Mouse (Mus musculus) liver (tissue): Measurements from ENCODE around the gene 2510009E07Rik.

Experiments
- DNase-seq: peaks from one replicate; pipeline ENCODE4 v3.0.0-alpha.2; 2020; ENCODE audit warnings: mixed read lengths

Gene 2510009E07Rik

DNA sequence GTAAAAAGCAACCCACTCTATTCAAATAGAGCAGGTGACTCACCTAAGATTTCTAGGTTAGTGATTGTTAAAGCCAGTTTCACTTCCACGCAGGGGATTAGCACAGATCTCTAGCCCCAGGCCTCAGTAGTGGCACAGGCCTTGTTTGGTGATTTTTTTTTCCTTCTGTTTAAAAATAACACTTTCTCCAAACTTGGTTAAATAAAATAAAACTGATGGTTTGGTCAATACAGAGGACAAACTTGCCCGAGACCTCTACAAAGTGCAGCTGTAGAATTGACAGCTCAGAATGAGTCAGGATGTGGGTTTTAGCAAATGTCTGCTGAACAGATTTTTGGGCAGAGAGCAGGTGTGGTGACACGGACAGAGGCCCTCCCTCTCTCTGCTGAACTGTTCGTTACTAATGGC lies 62.6 kb downstream of the 2510009E07Rik start:
- DNase-seq = no peak

DNA sequence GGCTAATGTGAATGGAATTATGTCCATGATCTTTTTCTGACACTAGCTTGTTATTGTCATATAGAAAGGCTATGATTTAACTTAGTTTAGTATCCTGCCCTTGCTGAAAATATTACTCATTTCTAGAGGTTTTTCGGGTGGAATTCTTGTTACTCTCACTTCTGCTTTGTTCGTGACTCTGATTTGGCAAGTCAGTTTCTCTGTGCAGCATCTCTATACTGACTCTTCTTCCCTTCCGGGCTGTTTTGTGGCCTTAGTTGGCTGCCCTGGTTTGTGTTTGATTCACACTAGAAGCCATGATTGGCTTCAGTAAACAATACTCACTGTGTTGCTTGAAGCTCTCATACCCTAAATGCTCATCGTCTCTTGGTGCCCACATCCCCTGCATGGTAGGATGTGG lies 63.9 kb downstream of the 2510009E07Rik start:
- DNase-seq = no peak

GRCm38 (mm10) chr16:21628061-21628591 lies 66.3 kb downstream of the 2510009E07Rik start:
- no peak for DNase-seq

DNA sequence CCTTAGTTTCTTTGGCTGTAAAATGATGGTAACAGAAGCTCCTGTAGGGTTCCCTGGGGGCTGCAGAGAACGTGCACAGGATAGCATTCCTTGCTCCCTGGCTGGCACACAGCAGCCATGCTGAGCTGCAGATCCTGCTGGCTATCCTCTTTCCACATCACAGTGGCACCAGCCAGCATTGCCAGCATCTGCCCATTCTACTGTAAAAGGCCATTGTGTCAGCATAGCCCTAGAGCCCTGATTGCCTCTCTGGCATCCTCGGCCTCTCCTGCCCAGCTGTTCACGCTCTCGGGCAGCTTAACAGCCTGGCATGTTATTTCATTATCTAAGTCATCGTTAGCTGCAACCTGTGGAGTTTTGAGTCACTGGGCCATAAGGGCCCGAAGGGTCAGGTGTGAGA lies 67.2 kb downstream of the 2510009E07Rik start:
- no peak for DNase-seq

- no peak for DNase-seq
Observed at GRCm38 (mm10) chr16:21625784-21626634, 68.5 kb downstream of the 2510009E07Rik start.

DNA sequence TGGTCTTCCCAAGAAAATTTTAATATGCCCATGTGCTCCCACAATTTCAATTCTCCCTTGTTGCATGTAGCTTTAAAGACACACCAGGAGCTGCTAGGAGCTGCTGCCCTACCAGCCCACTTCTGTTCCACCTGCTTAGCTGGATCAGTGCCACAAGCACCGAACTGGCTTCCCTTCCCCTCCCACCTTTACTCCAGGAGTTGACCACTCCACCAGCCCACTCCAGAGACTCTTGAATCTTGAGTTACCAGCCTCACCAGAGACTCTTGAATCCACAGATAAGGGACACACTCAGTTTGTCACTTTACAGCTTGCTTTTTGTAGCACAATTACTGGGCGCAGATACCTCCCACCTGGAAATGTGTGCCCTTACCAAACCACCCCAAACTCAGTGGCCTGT lies 73.8 kb downstream of the 2510009E07Rik start:
- DNase-seq = no peak

DNA sequence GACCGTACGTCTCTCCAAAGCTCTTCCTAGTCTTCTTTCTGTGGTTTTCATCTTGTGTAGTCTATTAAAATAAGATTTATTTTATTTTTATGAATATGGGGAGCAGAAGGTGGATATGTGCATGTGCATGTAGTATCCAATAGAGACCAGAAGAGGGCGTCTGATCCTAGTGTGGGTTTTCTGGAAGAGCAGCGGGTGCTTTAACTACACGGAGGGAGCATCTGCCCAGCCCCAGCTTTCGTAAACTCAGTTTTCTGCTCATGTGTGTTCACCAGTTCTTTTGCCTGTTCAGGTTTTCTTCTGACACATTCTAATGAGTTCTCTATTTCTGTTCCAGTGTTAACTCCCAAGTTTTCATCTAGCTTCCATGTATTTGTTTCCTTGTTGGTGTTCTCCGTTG lies 78.7 kb downstream of the 2510009E07Rik start:
- peak; percentile 9 for DNase-seq

GRCm38 (mm10) chr16:21610473-21610872 lies 84.0 kb downstream of the 2510009E07Rik start:
- no peak for DNase-seq

- DNase-seq = no peak
Observed at GRCm38 (mm10) chr16:21608176-21608865, 86.1 kb downstream of the 2510009E07Rik start.

DNA sequence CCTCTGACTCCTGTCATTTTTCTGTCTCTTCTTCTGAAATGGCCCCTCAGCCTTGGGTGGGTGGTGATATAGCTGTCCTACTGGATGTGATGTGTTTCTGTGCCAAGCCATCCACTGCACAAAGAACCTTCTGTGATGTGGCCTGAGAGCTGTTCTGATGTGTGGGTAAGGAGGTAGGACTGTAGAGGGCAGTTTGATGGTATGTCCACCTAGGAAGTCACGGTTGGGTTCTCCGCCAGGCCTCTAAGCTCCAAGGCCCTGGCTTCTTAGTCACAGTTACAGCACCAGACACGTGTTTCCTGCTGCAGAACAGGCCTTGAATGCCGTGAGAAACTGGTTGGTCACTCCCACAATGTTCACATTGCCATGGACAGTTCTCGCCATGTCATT lies 86.8 kb downstream of the 2510009E07Rik start:
- no peak for DNase-seq

- no peak for DNase-seq
Observed at GRCm38 (mm10) chr16:21607021-21607650, 87.3 kb downstream of the 2510009E07Rik start.

DNA sequence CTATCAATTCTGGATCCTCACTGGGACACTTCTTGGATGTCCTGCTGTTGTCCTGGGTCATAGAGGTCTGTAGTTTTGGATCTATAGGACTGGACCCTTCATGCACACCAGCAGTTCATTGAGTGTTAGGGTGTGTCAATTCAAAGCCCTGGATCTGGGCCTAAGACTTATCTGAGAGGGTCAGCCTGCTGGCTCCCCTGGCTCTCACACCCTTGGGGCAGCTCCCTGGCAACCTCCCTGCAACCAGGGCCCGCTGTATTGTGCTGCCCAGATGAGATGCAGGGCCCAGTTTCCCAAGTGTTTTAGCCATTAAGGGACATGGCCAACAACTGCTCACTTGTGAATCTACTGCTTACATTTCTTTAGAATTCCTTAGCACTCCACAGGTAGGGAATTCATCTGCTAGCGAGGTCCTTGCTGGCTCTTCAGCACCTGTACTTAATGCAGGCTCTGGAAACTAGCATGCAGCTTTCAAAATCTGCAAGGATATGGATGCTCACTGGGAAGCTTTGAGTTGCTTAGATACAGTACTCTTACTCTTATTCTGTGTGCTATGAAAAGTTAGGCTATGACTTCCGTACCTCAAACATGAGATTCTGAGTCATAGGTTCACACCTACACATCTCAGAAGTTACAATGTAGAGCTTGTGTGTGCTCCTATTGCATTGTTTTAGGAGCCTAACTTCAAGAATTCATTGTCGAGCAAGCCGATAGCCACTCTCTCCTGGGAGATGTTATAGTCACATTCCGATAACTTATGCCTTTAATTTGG lies 88.0 kb downstream of the 2510009E07Rik start:
- no peak for DNase-seq

DNA sequence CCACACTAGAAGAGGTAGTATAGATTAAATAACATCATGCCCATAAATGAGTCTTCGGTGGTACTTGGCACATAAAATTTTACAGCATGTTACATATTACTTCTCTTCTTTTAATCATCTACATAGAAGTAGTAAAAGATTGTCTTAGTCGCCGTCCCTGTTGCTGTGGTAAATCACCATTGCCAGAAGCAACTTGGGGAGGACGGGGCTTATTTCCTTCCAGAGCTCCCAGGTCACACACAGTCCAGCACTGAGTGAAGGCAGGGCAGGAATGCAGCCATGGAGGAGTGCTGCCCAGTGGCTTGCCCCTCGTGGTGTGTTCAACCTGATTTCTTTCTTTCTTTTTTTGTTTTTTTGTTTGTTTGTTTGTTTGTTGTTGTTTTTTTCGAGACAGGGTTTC lies 90.1 kb downstream of the 2510009E07Rik start:
- DNase-seq = no peak
